Mouse (Mus musculus) forebrain, embryonic 10.5 days (tissue): Measurements from ENCODE around the gene March10. TPM values are rescaled to one million over a fixed set of nuclear protein-coding genes. Genes with fewer than 3 reads are reported as not detected.

Source experiments
- DNase-seq: peaks from one replicate; pipeline ENCODE4 v3.0.0-alpha.2; 2017; ENCODE audit warnings: low spot score; ENCODE audit errors: extremely low spot score
- H3K27ac ChIP-seq: fragments of 300-500 bp; sonication (generic); 2 replicates; pipeline ENCODE4 v1.5.1; 2016; ENCODE audit warnings: mild to moderate bottlenecking
- H3K27me3 ChIP-seq: fragments of 300-500 bp; sonication (generic); 2 replicates; pipeline ENCODE4 v1.6.1; 2016; ENCODE audit warnings: mild to moderate bottlenecking; ENCODE audit not compliant: poor library complexity, severe bottlenecking
- H3K36me3 ChIP-seq: fragments of 300-500 bp; sonication (generic); replicated peaks from 2 replicates; pipeline ENCODE4 v1.6.1; 2016; ENCODE audit warnings: mild to moderate bottlenecking, moderate library complexity
- H3K4me1 ChIP-seq: fragments of 300-500 bp; sonication (generic); 2 replicates; pipeline ENCODE4 v1.6.1; 2016
- H3K4me3 ChIP-seq: fragments of 300-500 bp; sonication (generic); 2 replicates; pipeline ENCODE4 v1.5.1; 2016; ENCODE audit warnings: mild to moderate bottlenecking, moderate library complexity
- H3K9me3 ChIP-seq: fragments of 300-500 bp; sonication (generic); 2 replicates; pipeline ENCODE4 v1.6.1; 2016; ENCODE audit warnings: mild to moderate bottlenecking, moderate library complexity
- WGBS: fragments of 180-500 bp; shearing (Covaris S2); methylation state at CpG from one replicate; pipeline ENCODE4 v1.1.7; 2016; 5-methylcytosine and 5-hydroxymethylcytosine counted together
- polyA plus RNA-seq: library from polyadenylated mRNA; unstranded; fragments of >200 nt; fragmentation: Nextera tagmentation; extraction: Ambion mirVana; gene quantifications from 2 replicates; pipeline ENCODE4 v1.2.1, GENCODE M21; 2016

March10 gene
- polyA plus RNA-seq, 1 experiment from 2014 or later, result 0.09 TPM

DNA sequence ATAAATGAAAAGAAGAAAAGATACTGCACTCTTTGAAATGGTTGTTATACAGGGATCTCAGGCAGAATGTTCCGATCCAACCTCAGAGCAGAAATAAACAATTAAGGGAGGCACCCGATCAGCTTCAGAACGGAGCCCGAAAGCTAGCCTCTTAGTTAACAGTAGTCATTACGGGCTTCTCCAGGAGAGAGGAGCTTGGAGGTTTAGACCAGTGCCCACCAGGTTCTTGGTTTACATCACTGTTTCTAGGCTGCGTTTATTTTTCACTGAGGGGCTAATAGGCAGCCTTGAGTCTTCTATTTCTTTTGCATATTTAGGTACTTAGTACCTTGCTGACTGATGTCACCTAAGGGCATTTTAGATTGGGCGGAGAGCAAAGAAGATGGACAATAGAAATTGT, 506 bp upstream of the March10 start:
- peaks cover 22% of the 10 kb centered on the region for H3K4me1 ChIP-seq

DNA sequence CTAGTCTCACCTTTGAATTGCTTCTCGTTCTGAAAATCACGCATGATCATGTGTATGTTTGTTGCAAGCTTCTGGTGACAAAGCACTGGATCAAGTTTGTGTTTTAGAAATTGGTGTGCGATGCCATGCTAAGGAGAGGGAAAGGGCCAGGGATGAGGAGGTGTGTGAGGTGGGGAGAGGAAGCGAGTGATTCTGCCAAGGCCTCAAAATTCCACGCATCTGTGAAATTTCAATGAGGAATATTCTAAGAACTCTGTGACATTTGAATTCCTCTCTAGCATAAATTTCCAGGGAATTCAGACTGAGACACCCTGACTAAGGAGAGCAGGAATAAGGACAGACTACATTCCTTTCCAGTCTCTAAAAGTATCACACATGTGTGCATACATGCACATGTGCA, 1.4 kb downstream of the March10 start:
- H3K9me3 ChIP-seq, result no peaks in the 10 kb centered on the region
- no peak overlapping the region for H3K27ac ChIP-seq
- WGBS, result 95% methylated on average over 5 of the region's 5 CpGs
- peaks cover 19% of the 10 kb centered on the region for H3K27me3 ChIP-seq
- no peaks in the 10 kb centered on the region for H3K36me3 ChIP-seq
- peaks cover 22% of the 10 kb centered on the region for H3K4me1 ChIP-seq
- no peak overlapping the region for H3K4me3 ChIP-seq
- no peak for DNase-seq

More for the DNA sequence above, 506 bp upstream of the March10 start:
- H3K4me3 ChIP-seq, result peak overlapping the region; percentile 65
- WGBS, result 65% methylated on average over 7 of the region's 7 CpGs
- H3K9me3 ChIP-seq, result no peaks in the 10 kb centered on the region
- no peaks in the 10 kb centered on the region for H3K36me3 ChIP-seq
- no peak for DNase-seq
- peak overlapping the region; percentile 81; the same call in 1 of the 2 replicates for H3K27ac ChIP-seq
- H3K27me3 ChIP-seq, result peaks cover 19% of the 10 kb centered on the region

DNA sequence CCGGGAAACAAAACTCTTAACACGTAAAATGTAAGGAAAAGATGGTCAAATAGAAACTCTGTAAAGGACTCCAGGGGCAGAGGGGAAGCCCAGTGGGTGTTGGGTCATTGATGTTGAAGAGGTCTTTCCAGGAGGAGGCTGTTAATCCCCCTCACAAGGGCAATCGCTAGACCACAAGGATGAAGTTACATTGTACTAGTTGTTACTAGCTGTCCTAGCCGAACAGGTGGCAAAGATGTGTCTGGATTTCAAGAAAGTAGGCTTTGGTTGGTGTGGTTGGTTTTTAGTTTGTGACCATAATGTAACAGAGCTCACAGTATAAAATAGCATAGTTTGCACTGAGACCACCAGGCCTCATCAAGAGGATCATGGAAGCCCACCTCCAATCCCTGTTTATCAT, 3.5 kb downstream of the March10 start:
- no peak for DNase-seq
- Histone ChIP-seq H3K4me3 (no peak overlapping the region), H3K36me3 (no peaks in the 10 kb centered on the region), H3K27me3 (peaks cover 19% of the 10 kb centered on the region), H3K27ac (no peak overlapping the region), H3K4me1 (peaks cover 17% of the 10 kb centered on the region), H3K9me3 (no peaks in the 10 kb centered on the region)
- 82% methylated on average over 4 of the region's 4 CpGs for WGBS

DNA sequence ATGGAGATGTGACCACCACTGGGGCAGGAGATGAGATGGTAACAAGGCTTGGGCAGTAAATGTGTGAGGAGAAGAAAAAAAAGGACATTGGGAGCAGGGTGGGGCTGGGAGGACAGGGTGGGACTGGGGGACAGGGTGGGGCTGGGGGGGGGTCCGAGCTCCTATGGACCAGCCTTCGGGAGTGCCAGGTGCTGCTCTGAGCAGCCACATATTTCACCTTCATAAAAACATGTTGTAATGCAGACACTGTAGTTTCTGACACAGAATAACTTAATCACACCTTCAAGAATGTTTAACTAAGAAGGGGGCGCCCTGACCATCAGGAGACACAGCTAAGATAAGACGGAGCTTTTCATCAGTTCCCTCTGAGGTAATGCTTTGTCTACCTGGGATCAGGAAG, 4.0 kb downstream of the March10 start:
- Histone ChIP-seq H3K4me3 (no peak overlapping the region), H3K27me3 (peaks cover 16% of the 10 kb centered on the region), H3K4me1 (peaks cover 15% of the 10 kb centered on the region), H3K27ac (no peak overlapping the region), H3K36me3 (no peaks in the 10 kb centered on the region), H3K9me3 (no peaks in the 10 kb centered on the region)
- DNase-seq, result no peak
- WGBS, result 79% methylated on average over 4 of the region's 4 CpGs

DNA sequence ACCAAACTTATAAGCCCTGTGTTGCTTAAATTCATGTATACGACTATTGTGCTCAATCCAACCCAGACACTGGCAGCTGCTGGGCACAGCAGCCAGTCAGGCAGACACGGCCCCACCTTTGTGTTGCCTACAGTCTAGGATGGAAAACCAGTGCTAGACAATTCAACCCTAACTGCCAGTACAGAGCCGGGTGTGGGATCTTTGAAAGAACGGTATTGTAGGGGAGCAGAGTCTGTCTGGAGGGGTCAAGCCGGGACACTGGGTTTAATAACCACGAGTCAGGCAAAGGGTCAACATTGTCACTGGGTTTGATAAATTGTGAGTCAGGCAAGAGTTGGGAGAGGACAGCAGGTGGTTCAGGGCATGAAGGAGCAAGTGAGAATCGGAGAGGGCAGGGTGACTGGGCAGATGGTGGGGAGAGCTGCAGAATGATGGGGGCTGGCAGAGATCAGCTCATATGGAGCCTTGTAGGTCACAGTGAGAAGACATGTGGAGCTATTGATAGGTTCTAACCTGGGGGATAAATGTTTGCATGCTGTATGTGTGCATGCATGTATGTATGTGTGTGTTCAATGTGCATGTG, 4.9 kb downstream of the March10 start:
- no peak overlapping the region for H3K27ac ChIP-seq
- no peak overlapping the region for H3K4me3 ChIP-seq
- H3K36me3 ChIP-seq, result no peaks in the 10 kb centered on the region
- peaks cover 6% of the 10 kb centered on the region for H3K4me1 ChIP-seq
- WGBS, result 83% methylated on average over 7 of the region's 7 CpGs
- no peak for DNase-seq
- H3K27me3 ChIP-seq, result peaks cover 10% of the 10 kb centered on the region; the same call in 1 of the 2 replicates
- no peaks in the 10 kb centered on the region for H3K9me3 ChIP-seq

DNA sequence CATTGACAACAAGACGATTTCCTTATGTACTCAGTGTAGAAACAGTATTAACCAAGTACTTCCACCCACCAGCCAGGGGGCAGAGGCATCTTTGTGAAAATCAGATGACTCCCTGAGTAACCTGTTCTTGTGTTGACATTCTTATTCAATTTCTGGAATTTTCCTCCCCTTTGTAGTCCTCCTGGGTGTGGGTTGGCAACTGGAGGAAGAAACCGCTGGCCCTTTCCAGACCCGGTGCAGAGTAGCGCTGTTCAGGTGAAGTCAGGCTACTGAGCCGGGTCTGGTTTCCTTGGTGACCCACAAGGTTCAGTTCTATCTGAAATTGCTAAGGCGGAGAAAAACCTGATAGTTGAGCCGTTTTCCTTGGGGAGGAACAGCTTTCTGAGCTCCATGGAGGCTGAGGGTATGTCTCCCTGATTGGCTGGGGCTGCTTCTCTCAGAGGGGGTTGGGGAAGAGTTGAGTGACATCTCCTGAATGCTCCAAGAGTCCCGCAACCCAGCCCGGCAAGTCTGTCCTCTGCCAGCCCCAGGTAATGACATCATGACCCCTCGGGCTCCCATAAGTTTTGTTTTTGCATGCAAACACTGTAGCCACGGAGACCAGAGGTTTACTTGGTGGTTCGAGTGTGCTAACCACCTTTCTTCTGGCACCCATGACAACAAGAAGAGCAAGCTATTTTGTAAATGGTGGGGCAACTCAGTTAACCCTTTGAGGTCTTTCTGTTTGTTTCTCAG, 6.8 kb downstream of the March10 start:
- no peaks in the 10 kb centered on the region for H3K27me3 ChIP-seq
- no peaks in the 10 kb centered on the region for H3K36me3 ChIP-seq
- H3K4me3 ChIP-seq, result no peak overlapping the region
- 77% methylated on average over 12 of the region's 12 CpGs for WGBS
- H3K27ac ChIP-seq, result no peak overlapping the region
- no peak for DNase-seq
- no peaks in the 10 kb centered on the region for H3K9me3 ChIP-seq
- H3K4me1 ChIP-seq, result no peaks in the 10 kb centered on the region

DNA sequence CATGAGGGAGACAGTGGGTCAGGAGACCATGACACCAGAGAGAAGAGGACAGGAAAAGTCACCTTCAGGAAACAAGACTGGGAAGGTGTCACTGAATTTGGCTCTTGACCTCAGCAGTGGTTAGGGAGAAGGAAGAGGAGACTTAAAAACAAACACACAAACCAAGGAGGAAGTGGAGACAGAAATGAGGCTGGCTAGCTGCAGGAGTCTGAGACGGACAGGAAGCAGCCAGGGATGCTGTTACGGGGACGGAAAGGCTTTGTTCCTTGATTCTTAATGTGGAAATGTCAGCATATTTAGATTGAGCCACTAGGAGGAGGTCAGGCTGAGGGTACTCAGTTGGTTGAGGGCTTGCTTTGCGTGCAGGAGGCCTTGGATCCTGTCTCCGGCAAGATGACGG, 8.9 kb downstream of the March10 start:
- H3K27ac ChIP-seq, result no peak overlapping the region
- H3K4me3 ChIP-seq, result no peak overlapping the region
- no peaks in the 10 kb centered on the region for H3K36me3 ChIP-seq
- 0 out of 2 replicates have a peak, but pooled peaks cover 4% of the 10 kb centered on the region for H3K4me1 ChIP-seq
- DNase-seq, result no peak
- H3K9me3 ChIP-seq, result no peaks in the 10 kb centered on the region
- H3K27me3 ChIP-seq, result no peaks in the 10 kb centered on the region
- WGBS, result 80% methylated on average over 6 of the region's 6 CpGs

DNA sequence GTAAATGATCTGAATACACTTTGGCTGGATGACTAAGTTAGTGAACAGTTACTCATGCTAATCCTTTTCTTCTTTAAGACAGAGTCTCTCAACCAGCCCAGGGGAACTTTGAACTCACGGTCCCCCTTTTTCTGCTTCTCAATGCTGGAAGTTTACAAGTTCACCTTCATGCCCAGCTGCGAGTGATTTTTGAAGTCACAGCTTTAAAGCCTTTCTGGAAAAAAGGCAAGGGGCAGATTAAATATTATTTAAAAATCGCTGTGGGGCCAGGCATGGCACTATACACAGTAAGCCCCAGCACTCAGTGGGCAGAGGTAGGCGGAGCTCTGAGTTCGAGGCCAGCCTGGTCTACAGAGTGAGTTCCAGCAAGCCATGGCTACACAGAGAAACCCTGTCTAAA, 10.3 kb downstream of the March10 start:
- Histone ChIP-seq H3K36me3 (no peaks in the 10 kb centered on the region), H3K4me3 (no peak overlapping the region), H3K27ac (no peak overlapping the region), H3K9me3 (no peaks in the 10 kb centered on the region), H3K27me3 (no peaks in the 10 kb centered on the region), H3K4me1 (0 out of 2 replicates have a peak, but pooled peaks cover 4% of the 10 kb centered on the region)
- DNase-seq, result no peak
- 92% methylated on average over 5 of the region's 5 CpGs for WGBS

DNA sequence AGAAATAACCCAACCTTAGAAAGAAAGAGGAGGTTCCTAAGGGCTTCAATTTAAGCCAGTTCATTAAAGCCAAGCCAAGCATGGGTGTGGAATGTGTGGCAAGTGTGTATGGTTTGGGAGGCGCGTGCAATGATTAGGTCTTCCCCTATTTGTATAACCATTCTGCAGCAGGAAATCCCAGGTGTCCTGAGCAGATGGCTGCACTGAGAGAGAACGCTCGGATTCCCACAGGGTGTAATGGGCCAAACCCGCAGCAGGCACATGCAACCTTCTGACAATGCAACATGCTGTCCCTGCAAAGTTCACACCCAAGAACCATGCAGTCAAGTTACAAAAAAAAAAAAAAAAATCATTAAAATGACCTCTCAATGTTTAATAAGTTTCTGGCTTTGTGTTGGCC, 10.8 kb downstream of the March10 start:
- WGBS, result 88% methylated on average over 5 of the region's 5 CpGs
- no peaks in the 10 kb centered on the region for H3K36me3 ChIP-seq
- no peaks in the 10 kb centered on the region for H3K27me3 ChIP-seq
- H3K4me1 ChIP-seq, result 0 out of 2 replicates have a peak, but pooled peaks cover 4% of the 10 kb centered on the region
- no peaks in the 10 kb centered on the region for H3K9me3 ChIP-seq
- no peak overlapping the region for H3K27ac ChIP-seq
- DNase-seq, result no peak
- no peak overlapping the region for H3K4me3 ChIP-seq

DNA sequence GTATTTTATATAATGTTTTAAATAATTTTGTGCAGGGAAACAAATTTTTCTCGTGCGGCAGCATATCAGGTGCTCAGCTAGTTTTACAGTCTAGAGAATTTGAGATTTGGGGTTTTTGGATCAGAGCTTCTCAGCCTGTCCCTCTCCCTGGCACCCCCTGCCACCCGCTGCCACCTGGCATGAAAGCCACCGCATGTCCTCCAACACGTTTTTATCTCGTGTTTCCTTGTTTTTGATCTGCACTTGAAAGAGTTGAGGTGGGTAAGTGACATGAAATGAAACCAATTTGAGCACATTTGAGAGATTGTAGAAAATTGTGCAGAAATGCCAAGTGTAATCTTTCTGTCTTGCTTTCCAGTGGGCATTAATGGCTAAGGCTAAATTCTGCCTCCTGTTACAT, 11.6 kb downstream of the March10 start:
- Histone ChIP-seq H3K4me3 (no peak overlapping the region), H3K27ac (no peak overlapping the region), H3K9me3 (no peaks in the 10 kb centered on the region), H3K27me3 (no peaks in the 10 kb centered on the region), H3K36me3 (no peaks in the 10 kb centered on the region), H3K4me1 (0 out of 2 replicates have a peak, but pooled peaks cover 4% of the 10 kb centered on the region)
- DNase-seq, result no peak
- WGBS, result 90% methylated on average over 6 of the region's 6 CpGs

DNA sequence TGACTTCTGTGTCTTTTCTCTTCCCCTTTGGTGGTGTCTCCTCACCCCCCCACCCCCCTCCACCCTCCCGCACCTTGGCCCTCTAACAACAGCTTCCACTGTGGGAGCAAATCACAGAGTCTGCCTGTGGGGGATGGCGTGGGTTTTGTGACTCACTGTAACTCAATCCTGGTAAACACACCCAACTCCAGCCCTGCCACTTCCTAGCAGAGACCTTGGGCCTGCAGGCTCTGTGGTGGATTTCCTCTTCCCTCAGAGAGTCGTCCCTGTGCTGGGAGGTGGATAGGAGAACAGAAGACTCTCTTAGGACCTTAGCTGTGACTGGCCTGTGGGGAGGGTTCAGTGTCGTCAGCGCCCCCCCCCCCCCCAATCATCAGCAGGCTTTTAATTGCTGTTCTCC, 13.0 kb downstream of the March10 start:
- DNase-seq, result no peak
- no peaks in the 10 kb centered on the region for H3K36me3 ChIP-seq

DNA sequence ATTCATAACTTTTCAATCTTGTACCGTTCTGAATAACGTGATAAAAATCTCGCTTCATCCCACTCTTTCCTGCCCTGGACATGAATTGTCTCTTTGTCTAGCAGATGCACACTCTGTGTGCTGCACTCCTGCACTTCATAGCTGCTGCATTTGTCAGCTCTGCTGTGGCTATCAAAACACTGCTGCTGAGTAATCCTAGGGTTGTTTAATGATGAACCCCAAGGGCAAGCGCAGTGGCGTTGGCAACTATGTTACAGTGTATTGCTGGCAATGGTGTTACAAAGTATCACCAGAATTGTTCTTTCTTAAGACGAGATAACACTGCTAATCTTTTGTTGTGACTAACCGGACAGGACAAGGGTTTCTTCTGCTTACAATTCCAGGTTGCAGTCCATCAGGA, 16.7 kb downstream of the March10 start:
- H3K9me3 ChIP-seq, result no peaks in the 10 kb centered on the region
- no peak overlapping the region for H3K27ac ChIP-seq
- no peak for DNase-seq
- no peaks in the 10 kb centered on the region for H3K27me3 ChIP-seq
- H3K4me1 ChIP-seq, result 0 out of 2 replicates have a peak, but pooled peaks cover 4% of the 10 kb centered on the region
- H3K4me3 ChIP-seq, result no peak overlapping the region
- no peaks in the 10 kb centered on the region for H3K36me3 ChIP-seq
- 86% methylated on average over 7 of the region's 7 CpGs for WGBS

More for the DNA sequence above, 13.0 kb downstream of the March10 start:
- Histone ChIP-seq H3K27ac (0 out of 2 replicates have a peak overlapping the region, but pooled peaks have one; percentile 5), H3K27me3 (no peaks in the 10 kb centered on the region), H3K4me1 (0 out of 2 replicates have a peak, but pooled peaks cover 4% of the 10 kb centered on the region), H3K9me3 (no peaks in the 10 kb centered on the region), H3K4me3 (no peak overlapping the region)
- WGBS, result 71% methylated on average over 5 of the region's 5 CpGs

DNA sequence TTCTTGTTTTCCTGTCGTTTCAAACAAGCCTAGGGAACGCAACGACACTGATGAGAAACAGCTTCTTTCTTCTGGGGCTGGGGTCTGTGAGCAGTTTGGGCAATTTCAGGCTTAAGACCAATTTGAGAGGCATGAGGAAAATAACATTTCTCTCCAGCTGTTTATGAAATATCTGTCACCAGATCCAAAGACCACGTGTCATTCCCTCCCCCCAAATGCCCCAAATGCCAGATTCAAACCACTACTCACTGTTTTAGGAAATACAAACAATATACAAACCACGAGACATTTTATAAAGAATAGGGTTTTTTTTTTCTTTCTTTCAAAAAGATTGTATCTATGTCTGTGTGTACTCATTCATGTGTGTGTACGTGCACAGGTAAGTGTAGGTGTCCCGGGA, 17.6 kb downstream of the March10 start:
- Histone ChIP-seq H3K9me3 (no peaks in the 10 kb centered on the region), H3K4me3 (no peak overlapping the region), H3K27me3 (no peaks in the 10 kb centered on the region), H3K36me3 (no peaks in the 10 kb centered on the region), H3K27ac (no peak overlapping the region), H3K4me1 (0 out of 2 replicates have a peak, but pooled peaks cover 4% of the 10 kb centered on the region)
- no peak for DNase-seq
- 85% methylated on average over 7 of the region's 7 CpGs for WGBS
